Mouse (Mus musculus) neural tube, embryonic 14.5 days (tissue): ENCODE data around the gene Arpc1a. TPM values are rescaled to one million over a fixed set of nuclear protein-coding genes. Genes with fewer than 3 reads are reported as not detected.

Experiments used
- ATAC-seq: fragments of 200-750 bp; cut with Nextera tagmentation; 2 replicates; pipeline ENCODE4 v1.8.0; 2017; ENCODE audit warnings: low read depth, mild to moderate bottlenecking, moderate TSS enrichment, moderate library complexity
- H3K27ac ChIP-seq: fragments of 300-500 bp; sonication (generic); 2 replicates; pipeline ENCODE4 v1.5.1; 2014; ENCODE audit warnings: low read depth, mild to moderate bottlenecking, control low read depth, low read length, moderate library complexity, mixed read lengths
- H3K27me3 ChIP-seq: fragments of 300-500 bp; sonication (generic); 2 replicates; pipeline ENCODE4 v1.6.1; 2014; ENCODE audit warnings: low read length; ENCODE audit not compliant: control insufficient read depth, insufficient read depth
- H3K36me3 ChIP-seq: fragments of 300-500 bp; sonication (generic); 2 replicates; pipeline ENCODE4 v1.6.1; 2014; ENCODE audit warnings: low read length, mixed read lengths; ENCODE audit not compliant: control insufficient read depth, insufficient read depth
- H3K4me1 ChIP-seq: fragments of 300-500 bp; sonication (generic); 2 replicates; pipeline ENCODE4 v1.6.1; 2014; ENCODE audit warnings: low read length; ENCODE audit not compliant: control insufficient read depth, insufficient read depth
- H3K4me2 ChIP-seq: fragments of 300-500 bp; sonication (generic); 2 replicates; pipeline ENCODE4 v1.6.1; 2014; ENCODE audit warnings: mild to moderate bottlenecking, low read depth, low read length, control low read depth
- H3K4me3 ChIP-seq: fragments of 300-500 bp; sonication (generic); 2 replicates; pipeline ENCODE4 v1.5.1; 2014; ENCODE audit warnings: low read depth, low read length, control low read depth, mixed read lengths
- H3K9ac ChIP-seq: fragments of 300-500 bp; sonication (generic); replicated peaks from 2 replicates; pipeline ENCODE4 v1.6.1; 2014; ENCODE audit warnings: low read depth, mild to moderate bottlenecking, control low read depth, low read length, mixed read lengths
- H3K9me3 ChIP-seq: fragments of 300-500 bp; sonication (generic); 2 replicates; pipeline ENCODE4 v1.6.1; 2016; ENCODE audit warnings: low read length; ENCODE audit not compliant: control insufficient read depth
- WGBS: fragments of 180-500 bp; shearing (Covaris S2); extraction: QIAGEN DNeasy Blood & Tissue Kit; methylation state at CpG from one replicate; pipeline ENCODE4 v1.1.7; 2014; 5-methylcytosine and 5-hydroxymethylcytosine counted together
- polyA plus RNA-seq: library from polyadenylated mRNA; unstranded; fragments of >200 nt; fragmentation: Nextera tagmentation; extraction: Ambion mirVana; gene quantifications from 2 replicates; pipeline ENCODE4 v1.2.1, GENCODE M21; 2014

Arpc1a gene
- polyA plus RNA-seq, 1 experiment from 2014 or later: 243 TPM

- Histone ChIP-seq H3K4me3 (peak within 1 kb of the TSS; percentile 37), H3K27ac (no peak within 1 kb of the TSS), H3K4me2 (peak within 1 kb of the TSS; percentile 52), H3K9ac (peak within 1 kb of the TSS; percentile 47), H3K4me1 (no peaks in the 10 kb centered on the region), H3K9me3 (no peaks in the 10 kb centered on the region), H3K36me3 (peaks cover 13% of the 10 kb centered on the region), H3K27me3 (no peaks in the 10 kb centered on the region)
- WGBS: under 1% methylated on average over 40 of the region's 53 CpGs
- ATAC-seq: peak; percentile 22; the same call in 1 of the 2 replicates
Observed at GRCm38 (mm10) chr5:145114071-145114605, 30.5 kb downstream of the Arpc1a start, which contains the start of gene Arpc1b. Arpc1b (plus strand) TSS chr5:145114215.

- peaks cover 6% of the 10 kb centered on the region for H3K36me3 ChIP-seq
- no peaks in the 10 kb centered on the region for H3K27me3 ChIP-seq
- 20% methylated on average over 33 of the region's 40 CpGs for WGBS
- H3K27ac ChIP-seq: no peak overlapping the region
- no peaks in the 10 kb centered on the region for H3K4me1 ChIP-seq
- H3K9me3 ChIP-seq: no peaks in the 10 kb centered on the region
- H3K4me2 ChIP-seq: peak overlapping the region; percentile 52
- peak overlapping the region; percentile 37 for H3K4me3 ChIP-seq
- 0 out of 2 replicates have a peak, but pooled peaks have one; percentile 18 for ATAC-seq
- peak overlapping the region; percentile 47 for H3K9ac ChIP-seq
Observed at GRCm38 (mm10) chr5:145114606-145115473, 31.2 kb downstream of the Arpc1a start.

GRCm38 (mm10) chr5:145115736-145116135 is 32.1 kb downstream of the Arpc1a start:
- Histone ChIP-seq H3K9ac (no peak overlapping the region), H3K27me3 (no peaks in the 10 kb centered on the region), H3K4me1 (no peaks in the 10 kb centered on the region), H3K27ac (no peak overlapping the region), H3K36me3 (no peaks in the 10 kb centered on the region; the same call in 1 of the 2 replicates), H3K4me3 (no peak overlapping the region), H3K9me3 (no peaks in the 10 kb centered on the region), H3K4me2 (no peak overlapping the region)
- no peak for ATAC-seq
- 95% methylated on average over 5 of the region's 5 CpGs for WGBS

- Histone ChIP-seq H3K36me3 (no peaks in the 10 kb centered on the region), H3K9ac (no peak overlapping the region), H3K9me3 (no peaks in the 10 kb centered on the region), H3K4me3 (no peak overlapping the region), H3K27me3 (no peaks in the 10 kb centered on the region), H3K4me1 (no peaks in the 10 kb centered on the region), H3K4me2 (no peak overlapping the region), H3K27ac (no peak overlapping the region)
- 40% methylated on average over 4 of the region's 4 CpGs for WGBS
- no peak for ATAC-seq
Observed at GRCm38 (mm10) chr5:145116316-145116715, 32.7 kb downstream of the Arpc1a start.

- no peak overlapping the region for H3K4me3 ChIP-seq
- H3K9me3 ChIP-seq: no peaks in the 10 kb centered on the region
- no peaks in the 10 kb centered on the region for H3K4me1 ChIP-seq
- no peaks in the 10 kb centered on the region for H3K36me3 ChIP-seq
- no peaks in the 10 kb centered on the region for H3K27me3 ChIP-seq
- no peak overlapping the region for H3K9ac ChIP-seq
- H3K4me2 ChIP-seq: no peak overlapping the region
- ATAC-seq: no peak
- H3K27ac ChIP-seq: no peak overlapping the region
- WGBS: 45% methylated on average over 10 of the region's 10 CpGs
Observed at GRCm38 (mm10) chr5:145116916-145117315, 33.3 kb downstream of the Arpc1a start.

- no peaks in the 10 kb centered on the region for H3K27me3 ChIP-seq
- H3K27ac ChIP-seq: no peak overlapping the region
- no peak for ATAC-seq
- H3K9ac ChIP-seq: no peak overlapping the region
- H3K36me3 ChIP-seq: no peaks in the 10 kb centered on the region
- H3K4me2 ChIP-seq: no peak overlapping the region
- no peak overlapping the region for H3K4me3 ChIP-seq
- no peaks in the 10 kb centered on the region for H3K4me1 ChIP-seq
- H3K9me3 ChIP-seq: no peaks in the 10 kb centered on the region
- 67% methylated on average over 6 of the region's 6 CpGs for WGBS
Observed at GRCm38 (mm10) chr5:145118005-145118404, 34.4 kb downstream of the Arpc1a start.

GRCm38 (mm10) chr5:145118461-145118860 is 34.8 kb downstream of the Arpc1a start:
- no peak for ATAC-seq

GRCm38 (mm10) chr5:145119385-145119784 is 35.8 kb downstream of the Arpc1a start:
- no peak overlapping the region for H3K4me2 ChIP-seq
- H3K27ac ChIP-seq: no peak overlapping the region
- H3K4me3 ChIP-seq: no peak overlapping the region
- H3K27me3 ChIP-seq: no peaks in the 10 kb centered on the region
- H3K9ac ChIP-seq: no peak overlapping the region
- ATAC-seq: no peak
- H3K4me1 ChIP-seq: no peaks in the 10 kb centered on the region
- no peaks in the 10 kb centered on the region for H3K36me3 ChIP-seq
- WGBS: 96% methylated on average over 2 of the region's 2 CpGs
- no peaks in the 10 kb centered on the region for H3K9me3 ChIP-seq

More at GRCm38 (mm10) chr5:145118461-145118860, 34.8 kb downstream of the Arpc1a start:
- Histone ChIP-seq H3K27me3 (no peaks in the 10 kb centered on the region), H3K9me3 (no peaks in the 10 kb centered on the region), H3K4me3 (no peak overlapping the region), H3K4me2 (no peak overlapping the region), H3K9ac (no peak overlapping the region), H3K27ac (no peak overlapping the region), H3K36me3 (no peaks in the 10 kb centered on the region), H3K4me1 (no peaks in the 10 kb centered on the region)
- 85% methylated on average over 5 of the region's 5 CpGs for WGBS

- no peaks in the 10 kb centered on the region for H3K4me1 ChIP-seq
- no peak overlapping the region for H3K4me3 ChIP-seq
- H3K9me3 ChIP-seq: no peaks in the 10 kb centered on the region
- 75% methylated on average over 7 of the region's 7 CpGs for WGBS
- no peak for ATAC-seq
- H3K36me3 ChIP-seq: peaks cover 3% of the 10 kb centered on the region; the same call in 1 of the 2 replicates
- H3K9ac ChIP-seq: no peak overlapping the region
- no peaks in the 10 kb centered on the region for H3K27me3 ChIP-seq
- no peak overlapping the region for H3K4me2 ChIP-seq
- no peak overlapping the region for H3K27ac ChIP-seq
Observed at GRCm38 (mm10) chr5:145120921-145121320, 37.3 kb downstream of the Arpc1a start.
